Mouse (Mus musculus) megakaryocyte, adult 5-6 weeks (primary cell): ENCODE results near the gene Rbbp5. TPM values are rescaled to one million over a fixed set of nuclear protein-coding genes. Genes with fewer than 3 reads are reported as not detected.

Experiments
- ATAC-seq: 2 replicates; pipeline ENCODE4 v1.8.0; 2016; ENCODE audit warnings: mild to moderate bottlenecking, inconsistent platforms; ENCODE audit not compliant: poor library complexity, severe bottlenecking
- total RNA-seq, 2 experiments: library from RNA; stranded (forward) in 1 of 2; stranded (reverse) in 1 of 2; fragments of 153-499, 151-499 nt in 1 of 2; fragments of 221-1000, 200-1000 nt in 1 of 2; gene quantifications; 2 replicates each; pipeline versions ENCODE4 v1.2.3 to v1.2.4; 2015 to 2017

Rbbp5 gene
- total RNA-seq, 2 experiments from 2014 or later = 53.9 to 63.0 TPM

DNA sequence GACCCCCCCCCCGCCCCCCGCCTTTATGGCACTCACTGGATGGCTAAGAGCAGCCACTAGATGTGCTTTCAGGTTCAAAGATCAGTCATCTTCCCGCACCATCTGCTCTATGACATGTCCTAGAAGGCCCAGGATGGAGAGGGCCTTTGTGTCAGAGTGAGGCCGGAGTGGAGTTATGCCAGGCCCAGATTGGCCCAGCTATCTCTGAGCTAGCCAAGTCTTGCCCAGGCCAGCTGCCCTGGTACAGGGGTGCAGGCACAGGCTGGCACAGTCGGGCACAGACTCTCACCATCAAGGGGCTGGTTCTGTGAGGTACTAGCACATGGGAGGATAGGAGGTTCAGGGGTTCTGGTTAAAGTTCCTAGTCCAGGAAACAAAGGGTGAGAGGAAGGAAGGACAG is 60.6 kb downstream of the Rbbp5 start:
- ATAC-seq = no peak

DNA sequence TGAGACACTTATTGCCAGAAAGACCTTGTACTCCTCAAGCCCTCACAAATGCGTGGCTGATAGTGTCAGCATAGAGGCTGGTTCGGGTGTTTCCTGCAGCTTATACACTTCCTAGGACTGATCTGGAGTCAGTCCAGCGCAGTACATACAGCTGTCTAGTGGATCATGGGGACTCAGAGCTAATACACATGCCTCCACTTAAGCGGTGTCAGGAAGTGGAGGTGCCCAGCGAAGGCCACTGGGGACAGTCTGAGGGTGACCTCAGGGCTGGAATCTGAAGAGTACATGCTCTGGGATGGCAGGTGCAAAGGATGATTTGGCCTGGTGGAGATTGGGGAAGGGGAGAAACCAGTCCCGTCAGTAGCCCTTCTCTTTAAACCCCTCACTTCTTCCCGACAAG is 63.5 kb downstream of the Rbbp5 start:
- no peak for ATAC-seq

DNA sequence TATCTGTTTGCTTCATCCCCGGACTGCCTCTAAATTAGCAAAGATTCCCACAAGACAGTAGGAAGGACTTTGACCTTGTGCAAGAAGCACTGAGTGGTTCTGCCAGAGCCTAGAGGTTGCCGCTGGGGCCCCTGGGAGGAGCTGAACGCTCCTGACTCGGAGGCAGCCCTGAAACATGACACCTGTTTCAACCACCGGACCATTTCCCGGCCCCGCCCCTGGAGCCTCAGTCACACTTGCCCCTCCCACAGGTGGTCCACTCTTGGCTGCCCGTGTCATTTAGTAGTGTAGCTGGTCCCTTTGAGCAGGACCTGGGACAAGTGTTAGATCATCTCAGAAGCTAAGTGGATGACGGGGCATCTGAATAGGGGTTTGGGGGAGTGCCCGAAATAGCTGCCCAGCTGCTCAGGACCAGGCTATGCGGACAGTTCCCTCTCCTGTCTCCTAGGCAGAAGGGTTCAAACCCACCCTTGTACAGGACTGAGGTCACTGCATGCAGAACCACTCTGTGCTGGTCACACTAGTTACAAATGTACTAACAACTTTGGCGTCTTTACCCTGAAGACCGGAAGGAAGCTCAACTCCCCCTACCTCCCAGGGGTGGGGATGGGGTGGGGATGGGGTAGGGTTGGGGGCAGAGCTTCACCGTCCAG is 64.1 kb downstream of the Rbbp5 start:
- no peak for ATAC-seq

DNA sequence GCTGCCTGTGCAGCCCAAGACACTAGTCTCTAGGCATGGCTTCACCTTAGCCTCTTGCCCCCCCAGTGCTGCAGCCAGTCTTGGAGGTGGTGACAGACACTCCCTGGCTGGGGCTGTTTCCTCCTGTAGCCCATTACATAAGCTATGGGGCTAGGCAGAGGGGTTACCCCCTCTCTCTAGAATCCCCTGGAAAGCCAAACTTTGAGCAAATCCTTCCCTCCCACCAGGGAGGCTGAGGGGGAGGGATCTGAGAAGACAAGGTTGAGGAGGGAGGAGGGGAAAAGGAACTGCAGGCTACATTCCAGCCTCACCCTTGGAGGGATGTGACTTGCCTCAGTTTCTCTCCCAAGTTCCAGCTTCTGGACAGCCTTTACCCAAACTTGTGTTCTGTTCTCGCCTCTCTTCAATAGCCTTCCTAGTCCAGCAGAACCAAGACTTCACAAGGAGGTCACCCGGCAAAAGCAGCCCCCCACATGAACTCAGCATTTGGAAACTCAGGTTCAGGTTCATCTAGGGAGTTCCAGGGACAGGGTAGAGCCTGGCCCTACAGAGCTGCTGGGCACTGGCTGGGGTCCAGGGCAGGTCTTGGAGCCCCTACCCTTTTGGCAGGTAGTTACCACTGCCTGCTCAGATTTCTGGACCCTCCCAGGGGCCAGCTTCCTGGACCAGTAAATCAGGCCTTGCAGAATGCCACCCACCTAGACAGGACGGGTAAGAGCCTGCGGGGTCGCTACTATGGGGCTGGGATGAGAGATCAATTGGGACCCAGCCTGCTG is 64.8 kb downstream of the Rbbp5 start:
- ATAC-seq = no peak

DNA sequence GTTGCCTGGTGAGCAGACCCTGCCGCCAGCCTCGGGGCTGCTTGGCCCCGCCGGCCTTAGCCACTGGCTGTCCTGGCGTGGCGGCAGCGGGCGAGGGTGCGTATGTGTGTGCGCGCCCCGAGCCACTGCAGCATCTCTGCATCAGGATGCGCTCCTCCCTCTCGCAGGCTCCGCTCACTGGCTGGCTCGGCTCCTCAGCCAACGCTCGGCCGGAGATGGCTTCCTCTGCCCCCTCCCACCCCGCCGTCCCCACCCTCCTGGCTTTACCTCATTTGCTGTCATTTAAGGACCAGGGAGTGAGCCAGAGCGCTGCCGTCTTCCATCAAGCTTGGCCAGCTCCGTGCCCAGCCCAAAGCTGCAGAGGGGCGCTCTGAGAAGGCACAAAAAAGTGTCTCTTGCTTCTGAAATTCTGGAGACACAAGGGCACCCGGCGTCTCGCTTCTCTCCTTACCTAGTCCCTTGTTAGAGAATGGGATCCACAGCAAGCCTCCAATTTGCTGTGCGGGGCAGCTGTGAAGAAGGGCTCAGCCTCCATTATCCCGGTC is 65.7 kb downstream of the Rbbp5 start, which contains the start of gene Cntn2:
TSS of gene Cntn2 (minus strand) at position 495 of the 545 bp plus-strand sequence.
- ATAC-seq = no peak

DNA sequence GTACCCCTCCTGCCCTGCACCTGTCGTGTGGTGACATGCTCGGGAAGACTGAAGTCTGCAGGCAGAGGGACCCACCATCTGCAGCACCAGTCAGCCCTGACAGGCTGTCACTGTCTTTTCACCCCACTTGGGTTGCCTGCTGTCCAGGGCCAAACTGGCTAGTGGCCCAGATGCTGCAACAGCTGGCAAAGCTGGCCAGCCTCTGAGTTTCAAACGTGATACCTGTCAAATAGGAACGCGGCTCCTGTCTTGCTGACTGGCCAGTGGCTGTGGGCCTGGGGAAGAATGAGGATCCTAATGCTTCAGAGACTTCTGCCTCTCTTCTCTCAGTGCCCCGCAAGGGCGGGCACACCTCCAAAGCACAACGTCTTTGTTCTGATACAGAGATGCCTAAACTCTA is 66.6 kb downstream of the Rbbp5 start:
- no peak for ATAC-seq

Other genes starting within 250 kb of the Rbbp5 start
- not detected in 2 replicates for gene Gm10188, start 247.6 kb upstream of the Rbbp5 start, total RNA-seq (2015)
- gene Gm10188, start 247.6 kb upstream of the Rbbp5 start, total RNA-seq (2017) = not detected in 2 replicates
- gene Klhdc8a, start 178.7 kb upstream of the Rbbp5 start, total RNA-seq (2015) = not detected in 2 replicates
- gene Klhdc8a, start 178.7 kb upstream of the Rbbp5 start, total RNA-seq (2017) = not detected in 2 replicates
- 23.9 and 24.2 TPM in 2 replicates for gene Nuak2, start 161.2 kb upstream of the Rbbp5 start, total RNA-seq (2015)
- gene Nuak2, start 161.2 kb upstream of the Rbbp5 start, total RNA-seq (2017) = 14.3 and 16.7 TPM in 2 replicates
- 4.9 and 6.9 TPM in 2 replicates for gene Tmcc2, start 86.1 kb upstream of the Rbbp5 start, total RNA-seq (2015)
- gene Tmcc2, start 86.1 kb upstream of the Rbbp5 start, total RNA-seq (2017) = 5.3 and 7.8 TPM in 2 replicates
- 17.2 and 19.5 TPM in 2 replicates for gene Dstyk, start 59.8 kb upstream of the Rbbp5 start, total RNA-seq (2015)
- gene Dstyk, start 59.8 kb upstream of the Rbbp5 start, total RNA-seq (2017) = 24.8 and 36.6 TPM in 2 replicates
- 4.9 and 5.4 TPM in 2 replicates for gene Tmem81, start 28.9 kb downstream of the Rbbp5 start, total RNA-seq (2015)
- 4.8 and 5.9 TPM in 2 replicates for gene Tmem81, start 28.9 kb downstream of the Rbbp5 start, total RNA-seq (2017)
- gene Cntn2, start 65.9 kb downstream of the Rbbp5 start, total RNA-seq (2015) = not detected in 2 replicates
- not detected in 2 replicates for gene Cntn2, start 65.9 kb downstream of the Rbbp5 start, total RNA-seq (2017)